Mouse (Mus musculus) CH12.LX (cell line): ENCODE measurements around the gene Yjefn3. TPM values are rescaled to one million over a fixed set of nuclear protein-coding genes. Genes with fewer than 3 reads are reported as not detected.
A peak's percentile ranks its signal among the peaks of the same experiment; 100 is the strongest.

Experiments used
- DNase-seq: peaks from one replicate; pipeline ENCODE4 v3.0.0-alpha.2; 2013; ENCODE audit errors: extremely low read depth
- H3K27ac ChIP-seq: 2 replicates; pipeline ENCODE4 v1.5.1; 2012; ENCODE audit warnings: low read depth, mild to moderate bottlenecking, control low read depth, moderate library complexity; ENCODE audit not compliant: insufficient read depth
- H3K27me3 ChIP-seq: replicated peaks from 2 replicates; pipeline ENCODE3; 2012; ENCODE audit warnings: inconsistent platforms
- H3K36me3 ChIP-seq, 2 experiments: replicated peaks in 1 of 2; 2 replicates each; pipeline versions ENCODE3 to v1.6.1; 2012; ENCODE audit warnings: inconsistent platforms in 1 of 2, low read length in 1 of 2, mild to moderate bottlenecking in 1 of 2, mixed read lengths in 1 of 2, moderate library complexity in 1 of 2; ENCODE audit not compliant: control insufficient read depth in 1 of 2, insufficient read depth in 1 of 2
- H3K4me1 ChIP-seq, 2 experiments: 2 replicates each; pipeline ENCODE4 v1.6.1; 2012; ENCODE audit warnings: inconsistent platforms in 1 of 2, moderate library complexity in 1 of 2; ENCODE audit not compliant: insufficient read depth in 2 of 2, control insufficient read depth in 1 of 2
- H3K4me2 ChIP-seq: 2 replicates; pipeline ENCODE4 v1.6.1; 2012; ENCODE audit warnings: low read depth, mild to moderate bottlenecking, control low read depth; ENCODE audit not compliant: poor library complexity, insufficient read depth, severe bottlenecking
- H3K4me3 ChIP-seq, 3 experiments: fragments of 150-350 bp in 1 of 3; sonication (generic) in 1 of 3; replicated peaks in 1 of 3; 2 replicates each; pipeline versions ENCODE3 to v1.5.1; 2011 to 2012; ENCODE audit warnings: low read depth in 2 of 3, low read length in 2 of 3, mild to moderate bottlenecking in 2 of 3, moderate library complexity in 2 of 3, control low read depth in 1 of 3, improper control_type of control experiment in 1 of 3, inconsistent platforms in 1 of 3, mixed read lengths in 1 of 3; ENCODE audit not compliant: poor library complexity in 1 of 3
- H3K79me2 ChIP-seq: replicated peaks from 2 replicates; pipeline ENCODE4 v1.6.1; 2012; ENCODE audit warnings: mild to moderate bottlenecking, moderate library complexity; ENCODE audit not compliant: control insufficient read depth, poor library complexity, insufficient read depth, severe bottlenecking; ENCODE audit errors: extremely low read depth
- H3K9ac ChIP-seq: 2 replicates; pipeline ENCODE4 v1.6.1; 2012; ENCODE audit warnings: low read depth, mild to moderate bottlenecking, control low read depth, moderate library complexity; ENCODE audit not compliant: insufficient read depth
- H3K9me3 ChIP-seq: replicated peaks from 2 replicates; pipeline ENCODE3; 2012; ENCODE audit warnings: low read length, inconsistent platforms, mixed read lengths
- BHLHE40 ChIP-seq: IDR thresholded peaks from 2 replicates; pipeline ENCODE4 v1.6.1; 2011; ENCODE audit warnings: mild to moderate bottlenecking, low read depth, low read length, improper control_type of control experiment
- CHD1 ChIP-seq: IDR thresholded peaks from 2 replicates; pipeline ENCODE4 v1.6.1; 2012; ENCODE audit warnings: low read depth, low read length, improper control_type of control experiment, inconsistent platforms
- CTCF ChIP-seq, 2 experiments: IDR thresholded peaks in 1 of 2; conservative IDR thresholded peaks in 1 of 2; 2 replicates each; pipeline ENCODE4 v1.5.1; 2011 to 2012; ENCODE audit warnings: low read depth in 2 of 2, low read length in 2 of 2, improper control_type of control experiment in 1 of 2, inconsistent platforms in 1 of 2, mild to moderate bottlenecking in 1 of 2, moderate library complexity in 1 of 2
- E2F4 ChIP-seq: IDR thresholded peaks from 2 replicates; pipeline ENCODE4 v1.6.1; 2011; ENCODE audit warnings: low read depth, low read length, improper control_type of control experiment; ENCODE audit not compliant: insufficient replicate concordance
- ELF1 ChIP-seq: IDR thresholded peaks from 2 replicates; pipeline ENCODE4 v1.6.1; 2014; ENCODE audit warnings: low read depth, mild to moderate bottlenecking, inconsistent platforms, low read length, improper control_type of control experiment
- EP300 ChIP-seq: IDR thresholded peaks from 2 replicates; pipeline ENCODE4 v1.6.1; 2011; ENCODE audit warnings: low read length, improper control_type of control experiment
- ETS1 ChIP-seq: conservative IDR thresholded peaks from 2 replicates; pipeline ENCODE4 v1.6.1; 2012; ENCODE audit warnings: low read depth, mild to moderate bottlenecking, inconsistent platforms, low read length, improper control_type of control experiment, moderate library complexity
- GABPA ChIP-seq: IDR thresholded peaks from 2 replicates; pipeline ENCODE4 v1.6.1; 2012; ENCODE audit warnings: low read depth, low read length, improper control_type of control experiment, inconsistent platforms; ENCODE audit not compliant: insufficient replicate concordance
- MAFK ChIP-seq: IDR thresholded peaks from 2 replicates; pipeline ENCODE4 v1.6.1; 2011; ENCODE audit warnings: low read length, improper control_type of control experiment; ENCODE audit not compliant: insufficient replicate concordance
- SIN3A ChIP-seq: IDR thresholded peaks from 2 replicates; pipeline ENCODE4 v1.6.1; 2012; ENCODE audit warnings: low read length, improper control_type of control experiment, inconsistent platforms
- TBP ChIP-seq: conservative IDR thresholded peaks from 2 replicates; pipeline ENCODE4 v1.6.1; 2011; ENCODE audit warnings: low read depth, low read length, improper control_type of control experiment
- USF1 ChIP-seq: IDR thresholded peaks from 2 replicates; pipeline ENCODE4 v1.6.1; 2014; ENCODE audit warnings: low read depth, mild to moderate bottlenecking, inconsistent platforms, low read length, improper control_type of control experiment
- ZC3H11A ChIP-seq: IDR thresholded peaks from 2 replicates; pipeline ENCODE4 v1.6.1; 2012; ENCODE audit warnings: low read depth, mild to moderate bottlenecking, inconsistent platforms, low read length, improper control_type of control experiment
- ZNF384 ChIP-seq: IDR thresholded peaks from 2 replicates; pipeline ENCODE4 v1.6.1; 2012; ENCODE audit warnings: low read depth, low read length, improper control_type of control experiment, inconsistent platforms
- dilution Hi-C: fragments of 300-500 bp; cut with MboI; formaldehyde crosslinking; loops from 2 replicates; pipeline ENCODE4 v1.14.3; 2020; ENCODE audit warnings: low sequenced_read_pairs; ENCODE audit not compliant: extremely low pct_unique_long_range_greater_than_20kb, extremely low pct_ligation_motif_present
- in situ Hi-C: fragments of 300-500 bp; cut with MboI; formaldehyde crosslinking; loops from 3 replicates; pipeline ENCODE4 v1.14.3; 2019; ENCODE audit warnings: low sequenced_read_pairs, low pct_ligation_motif_present, low pct_unique_long_range_greater_than_20kb, mixed read lengths
- polyA plus RNA-seq: library from polyadenylated mRNA; unstranded; fragments of >175 nt; gene quantifications from 2 replicates; pipeline ENCODE4 v1.2.1, GENCODE M21; 2012; ENCODE audit warnings: low read depth; ENCODE audit not compliant: insufficient read length
- total RNA-seq, 2 experiments: library from RNA; depleted of rRNA; stranded (reverse); fragments of 300-350 nt in 1 of 2; fragments of >200 nt in 1 of 2; gene quantifications; 2 replicates each; pipeline ENCODE4 v1.2.3; 2012 to 2014

Gene Yjefn3
- total and polyA plus RNA-seq, 3 experiments = 3.3 to 10.5 (median 8.0) TPM

DNA sequence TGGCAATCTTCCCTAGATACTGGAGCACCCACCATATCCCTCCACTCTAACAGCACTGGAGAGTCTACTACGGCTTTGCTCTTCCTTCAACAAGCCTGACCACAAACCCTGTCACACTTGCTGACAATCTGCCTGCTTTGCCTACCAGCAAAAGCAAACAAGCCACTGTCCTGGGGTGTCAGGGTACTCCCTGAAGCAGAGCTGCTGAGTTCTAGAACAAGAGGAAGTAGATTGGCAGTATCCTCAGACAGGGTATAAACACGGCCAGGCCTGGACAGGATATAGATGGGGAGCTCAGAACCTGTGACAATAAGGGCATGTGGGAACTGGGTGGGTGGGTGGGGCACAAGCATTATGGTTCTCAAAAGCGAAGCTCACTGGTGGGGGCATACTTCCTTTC lies 35.0 kb upstream of the Yjefn3 start:
- H3K27me3 ChIP-seq = no peaks in the 10 kb centered on the region
- H3K79me2 ChIP-seq = peaks cover 38% of the 10 kb centered on the region
- no peak for TF ChIP-seq EP300
- TF ChIP-seq E2F4 = no peak
- no peak for TF ChIP-seq TBP
- no peak for TF ChIP-seq ZNF384
- TF ChIP-seq ELF1 = no peak
- TF ChIP-seq SIN3A = no peak
- TF ChIP-seq ZC3H11A = no peak
- no peak for TF ChIP-seq GABPA
- no peak for TF ChIP-seq CHD1
- dilution Hi-C loops (no loop called here), in situ Hi-C loops (no loop called here)
- H3K27ac ChIP-seq = peak overlapping the region; percentile 11; the same call in 1 of the 2 replicates
- peaks cover 28 to 70% of the 10 kb centered on the region in 2 experiments for H3K36me3 ChIP-seq
- H3K9me3 ChIP-seq = no peaks in the 10 kb centered on the region
- H3K4me1 ChIP-seq = peaks cover 38 to 77% of the 10 kb centered on the region in 2 experiments
- no peak overlapping the region for H3K9ac ChIP-seq
- no peak overlapping the region for H3K4me3 ChIP-seq
- peak; percentile 41 for DNase-seq
- 0 out of 2 replicates have a peak overlapping the region, but pooled peaks have one; percentile 5 for H3K4me2 ChIP-seq

DNA sequence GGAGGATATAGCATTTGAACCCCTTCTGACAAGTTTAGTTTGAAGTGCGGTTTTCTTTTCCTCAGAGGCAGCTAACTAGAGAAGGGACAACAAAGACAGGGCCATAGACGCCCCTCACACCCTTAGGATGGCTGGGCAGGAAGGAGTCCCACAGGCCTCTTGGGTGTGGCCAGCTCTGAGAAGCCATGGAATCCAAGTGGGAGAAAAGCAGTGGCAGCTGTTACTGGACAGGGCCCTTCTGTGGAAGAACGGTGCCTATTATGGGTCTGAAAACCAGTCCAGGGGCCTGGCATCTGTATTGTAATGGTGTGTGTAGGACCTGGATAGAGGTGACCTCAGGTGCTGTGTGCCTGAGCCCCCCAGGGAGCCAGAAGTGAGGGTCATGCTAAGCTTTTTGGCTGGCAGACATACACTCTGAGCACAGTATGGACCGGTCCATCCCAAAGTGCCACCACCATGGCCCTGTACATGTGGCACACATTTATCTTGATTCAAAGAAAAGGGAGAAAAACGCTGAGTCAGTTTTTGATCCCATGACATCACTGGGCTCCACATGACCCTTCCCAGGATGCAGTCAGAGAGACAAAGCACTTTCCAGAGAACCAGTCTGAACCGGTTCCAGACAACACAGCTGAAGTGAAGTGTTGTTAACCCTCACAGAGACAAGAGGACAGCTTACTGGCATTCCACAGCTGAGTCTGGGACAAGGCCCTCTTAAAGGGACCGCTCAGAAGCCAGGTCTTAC lies 33.7 kb upstream of the Yjefn3 start:
- H3K36me3 ChIP-seq = peaks cover 31 to 70% of the 10 kb centered on the region in 2 experiments
- H3K4me2 ChIP-seq = no peak overlapping the region
- in situ Hi-C loops = no loop called here
- no peak overlapping the region for H3K4me3 ChIP-seq
- DNase-seq = no peak
- dilution Hi-C loops = no loop called here
- peaks cover 33% of the 10 kb centered on the region for H3K79me2 ChIP-seq
- no peaks in the 10 kb centered on the region for H3K9me3 ChIP-seq
- TF ChIP-seq USF1 (no peak), MAFK (peak; percentile 82), BHLHE40 (no peak), CTCF (conservative IDR thresholded peaks at IDR 0.05 in 1 of 2, IDR thresholded peaks at IDR 0.05 in 1 of 2; ENCODE audit: low read depth in 2 of 2, low read length in 2 of 2) (no peak), ETS1 (no peak)
- H3K27ac ChIP-seq = 0 out of 2 replicates have a peak overlapping the region, but pooled peaks have one; percentile 9
- no peaks in the 10 kb centered on the region for H3K27me3 ChIP-seq
- no peak overlapping the region for H3K9ac ChIP-seq
- H3K4me1 ChIP-seq = peaks cover 33 to 66% of the 10 kb centered on the region in 2 experiments
